Mouse (Mus musculus) embryo, embryonic 11.5 days (tissue): ENCODE results near the gene Fuca1.
A peak's percentile ranks its signal among the peaks of the same experiment; 100 is the strongest.
"Not testable (repeated sequence)": the region's sequence is repeated elsewhere in the genome, so short reads cannot be mapped to it uniquely, and the experiment has no call there.

Experiments used
- DNase-seq: peaks from one replicate; pipeline ENCODE4 v3.0.0-alpha.2; 2012; ENCODE audit warnings: low read depth, low spot score

The Fuca1 gene

DNA sequence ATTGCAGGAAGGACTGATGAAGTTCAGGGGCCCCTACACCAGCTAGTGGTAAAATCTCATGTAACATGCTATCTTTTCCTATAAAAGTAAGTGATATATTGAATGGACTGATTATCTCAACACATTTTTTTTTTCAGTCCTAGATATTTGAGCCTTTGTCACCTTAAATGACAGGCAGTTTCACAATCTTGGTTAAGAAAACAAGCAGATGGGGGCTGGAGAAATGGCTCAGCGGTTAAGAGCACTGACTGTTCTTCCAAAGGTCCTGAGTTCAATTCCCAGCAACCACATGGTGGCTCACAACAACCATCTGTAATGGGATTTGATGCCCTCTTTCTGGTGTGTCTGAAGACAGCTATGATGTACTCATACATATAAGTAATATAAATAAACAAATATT, 1.7 kb downstream of the Fuca1 start:
- DNase-seq, result no peak

DNA sequence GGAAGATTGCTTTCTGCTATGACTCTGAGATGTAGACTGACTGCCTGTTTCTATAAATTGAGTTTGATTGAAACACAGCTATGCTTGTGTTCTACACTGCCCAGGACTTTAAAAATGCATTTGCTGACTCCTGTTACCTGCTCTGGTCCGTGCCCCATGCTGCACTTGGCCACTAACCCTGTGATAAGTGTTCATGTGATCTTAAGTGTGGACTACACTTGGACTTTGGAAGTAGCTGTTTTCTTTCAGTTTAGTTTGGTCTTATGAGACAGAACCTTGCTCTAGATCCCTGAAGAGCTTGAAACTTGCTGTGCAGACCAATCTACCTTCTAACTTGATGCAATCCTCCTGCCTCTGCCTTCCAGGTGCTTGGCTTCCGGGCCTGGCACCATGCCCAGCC, 3.9 kb downstream of the Fuca1 start:
- DNase-seq, result no peak

DNA sequence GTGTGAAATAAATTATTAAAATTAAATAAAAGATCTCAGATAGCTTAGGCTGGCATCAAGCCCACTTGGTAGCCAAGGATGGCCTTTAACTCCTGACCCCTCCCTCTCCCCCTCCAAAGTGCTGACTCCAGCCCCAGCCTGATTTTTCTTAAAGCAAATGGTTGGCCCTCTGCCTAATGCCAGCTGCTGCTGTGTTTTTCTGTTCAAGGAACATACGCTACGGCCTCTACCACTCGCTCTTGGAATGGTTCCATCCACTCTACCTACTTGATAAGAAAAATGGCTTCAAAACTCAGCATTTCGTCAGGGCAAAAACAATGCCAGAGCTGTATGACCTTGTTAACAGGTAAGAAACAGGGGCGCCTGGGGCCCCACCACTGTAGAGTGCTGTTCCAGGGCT, 4.8 kb downstream of the Fuca1 start:
- no peak for DNase-seq

DNA sequence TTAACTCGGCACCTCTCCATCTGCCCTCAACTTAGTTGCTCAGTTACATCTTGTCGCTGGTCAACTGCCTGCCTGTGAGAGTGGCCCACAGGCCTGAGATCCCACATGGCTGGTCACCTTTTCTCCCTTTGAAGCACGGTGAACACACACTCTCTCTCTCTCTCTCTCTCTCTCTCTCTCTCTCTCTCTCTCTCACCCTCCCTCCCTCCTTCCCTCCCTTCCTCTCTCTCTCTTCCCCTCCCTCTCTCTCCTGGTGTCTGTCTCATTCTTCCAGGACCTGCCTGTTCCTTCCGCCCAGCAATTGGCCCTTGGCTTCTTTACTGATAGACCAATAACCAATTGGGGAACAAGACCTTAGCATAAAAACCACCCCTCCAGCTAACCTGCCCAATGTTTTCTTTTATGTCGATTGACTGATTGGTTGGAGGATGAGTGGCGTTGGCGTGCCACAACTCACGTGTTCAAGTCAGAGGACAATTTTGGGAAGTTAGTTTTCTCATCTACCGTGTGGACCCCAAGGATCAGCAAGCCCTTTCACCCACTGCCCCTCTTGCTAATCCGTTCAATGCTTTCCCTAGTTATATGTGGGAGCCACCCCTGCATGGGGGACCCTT, 5.8 kb downstream of the Fuca1 start:
- no peak for DNase-seq

- no peak for DNase-seq
These were observed 6.3 kb downstream of the Fuca1 start for GRCm38 (mm10) chr4:135926861-135927260.

DNA sequence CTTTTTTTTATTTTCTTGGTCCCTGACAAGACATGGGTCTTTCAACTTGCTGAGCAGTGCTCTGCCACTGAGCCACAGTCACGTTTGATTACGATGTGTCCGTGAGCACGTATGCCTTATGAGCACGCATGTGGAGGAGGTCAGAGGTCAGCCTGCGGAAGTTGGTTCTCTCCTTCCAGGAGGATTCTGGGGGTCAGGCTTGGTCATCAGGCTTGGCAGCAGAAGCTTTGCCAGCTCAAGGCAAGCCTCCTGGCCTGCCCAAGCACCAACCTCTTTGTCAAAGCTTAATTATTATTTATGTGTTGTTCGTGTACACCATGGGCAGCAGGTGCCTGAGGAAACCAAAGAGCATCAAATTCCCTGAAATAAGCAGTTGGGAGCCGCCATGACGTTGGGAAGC, 7.8 kb downstream of the Fuca1 start:
- no peak for DNase-seq

- no peak for DNase-seq
These were observed 8.9 kb downstream of the Fuca1 start for GRCm38 (mm10) chr4:135929405-135929804.

DNA sequence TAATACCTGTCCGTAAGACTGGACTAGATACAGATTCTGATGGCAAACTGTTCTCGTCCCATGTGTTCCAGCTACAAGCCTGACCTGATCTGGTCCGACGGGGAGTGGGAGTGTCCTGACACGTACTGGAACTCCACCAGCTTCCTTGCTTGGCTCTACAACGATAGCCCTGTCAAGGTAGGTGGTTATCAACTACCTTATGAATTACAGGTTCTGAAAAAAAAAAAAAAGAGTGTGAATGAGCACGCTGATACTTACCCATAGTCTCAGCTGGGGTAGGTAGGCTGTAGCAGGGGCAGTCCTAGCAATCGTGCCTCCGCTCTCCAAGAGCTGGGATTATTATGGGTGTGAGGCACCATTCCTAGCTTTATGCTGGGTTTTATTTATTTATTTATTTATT, 9.3 kb downstream of the Fuca1 start:
- DNase-seq, result no peak

- no peak for DNase-seq
These were observed 9.7 kb downstream of the Fuca1 start for GRCm38 (mm10) chr4:135930239-135930638.

GRCm38 (mm10) chr4:135931832-135932231, 11.3 kb downstream of the Fuca1 start:
- no peak for DNase-seq

- no peak for DNase-seq
These were observed 14.4 kb downstream of the Fuca1 start for GRCm38 (mm10) chr4:135934708-135935500.

GRCm38 (mm10) chr4:135935502-135935901, 15.0 kb downstream of the Fuca1 start:
- no peak for DNase-seq

DNA sequence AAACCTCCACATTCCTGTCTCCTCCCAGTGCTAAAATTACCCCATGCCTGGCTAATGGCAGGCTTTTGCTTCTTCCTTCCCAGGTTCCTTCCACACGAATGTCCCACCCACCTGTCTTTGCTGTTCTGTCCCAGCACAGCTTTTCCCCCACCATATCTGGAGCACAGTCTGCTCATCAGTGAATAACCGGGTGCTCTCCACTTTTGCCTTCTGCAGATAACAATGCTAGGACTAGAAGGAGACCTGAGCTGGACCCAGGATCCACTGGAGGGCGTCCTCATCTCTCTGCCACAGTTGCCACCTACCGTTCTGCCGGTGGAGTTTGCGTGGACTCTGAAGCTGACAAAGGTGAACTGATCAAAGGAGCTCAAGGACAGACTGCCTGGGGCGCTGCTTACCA, 18.3 kb downstream of the Fuca1 start:
- no peak for DNase-seq

GRCm38 (mm10) chr4:135941026-135941425, 20.5 kb downstream of the Fuca1 start:
- not testable (repeated sequence) for DNase-seq

DNA sequence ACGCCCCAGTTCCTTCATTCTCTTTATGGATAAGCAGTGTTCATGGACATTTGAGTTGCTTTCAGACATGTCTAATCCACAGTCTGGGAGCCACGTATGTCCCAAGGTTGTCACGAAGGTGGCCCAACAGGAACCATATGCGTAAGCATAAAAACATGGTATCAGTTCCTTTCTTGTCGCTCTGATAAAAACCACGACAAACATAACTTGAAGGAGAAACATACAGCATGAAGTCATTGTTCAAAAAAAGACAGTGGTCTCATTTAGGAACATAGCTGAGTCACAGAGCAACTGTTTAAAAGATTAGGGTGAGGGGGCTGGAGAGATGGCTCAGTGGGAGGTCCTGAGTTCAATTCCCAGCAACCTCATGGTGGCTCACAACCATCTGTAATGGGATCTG, 21.7 kb downstream of the Fuca1 start:
- no peak for DNase-seq

- no peak for DNase-seq
These were observed 22.9 kb downstream of the Fuca1 start for GRCm38 (mm10) chr4:135943389-135943788.

DNA sequence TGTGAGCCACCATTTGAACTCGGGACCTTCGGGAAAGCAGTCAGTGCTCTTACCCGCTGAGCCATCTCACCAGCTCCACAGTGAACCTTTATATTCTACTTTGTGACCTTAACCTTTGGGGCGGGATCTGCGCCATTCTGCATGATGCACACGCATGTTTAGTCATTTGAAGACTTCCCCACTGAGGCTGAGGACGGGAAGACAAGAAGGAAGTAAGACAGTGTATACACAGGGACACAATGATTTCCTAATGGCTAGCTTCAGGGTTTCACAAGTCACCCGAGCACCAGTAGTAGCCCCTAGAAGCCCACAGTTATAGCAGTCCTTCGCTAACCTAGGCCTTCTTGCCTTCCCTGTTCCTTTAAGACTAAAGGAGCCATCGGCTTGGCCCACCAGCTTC, 25.2 kb downstream of the Fuca1 start:
- no peak for DNase-seq

DNA sequence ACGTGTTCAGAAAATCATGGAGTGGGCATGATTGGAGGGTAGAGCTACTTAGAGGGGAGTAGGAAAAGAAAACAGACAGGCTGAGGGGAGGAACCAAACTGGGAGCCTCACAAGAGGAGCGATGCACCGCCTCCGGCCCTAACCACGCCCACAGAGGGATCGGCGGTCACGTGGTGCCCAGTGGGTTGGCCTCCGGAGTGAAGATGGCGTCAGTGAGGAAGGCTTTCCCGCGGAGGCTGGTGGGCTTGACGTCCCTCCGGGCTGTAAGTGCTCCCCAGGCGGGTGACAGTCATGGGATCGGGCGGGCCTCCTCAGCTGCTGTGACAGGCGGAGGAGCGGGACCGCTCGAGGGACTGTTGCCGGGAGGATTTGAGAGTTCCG, 25.7 kb downstream of the Fuca1 start, which contains the start of gene Hmgcl:
Gene Hmgcl, plus strand, starts transcription at position 171 of the 381 bp plus-strand sequence.
- peak; percentile 87 for DNase-seq

DNA sequence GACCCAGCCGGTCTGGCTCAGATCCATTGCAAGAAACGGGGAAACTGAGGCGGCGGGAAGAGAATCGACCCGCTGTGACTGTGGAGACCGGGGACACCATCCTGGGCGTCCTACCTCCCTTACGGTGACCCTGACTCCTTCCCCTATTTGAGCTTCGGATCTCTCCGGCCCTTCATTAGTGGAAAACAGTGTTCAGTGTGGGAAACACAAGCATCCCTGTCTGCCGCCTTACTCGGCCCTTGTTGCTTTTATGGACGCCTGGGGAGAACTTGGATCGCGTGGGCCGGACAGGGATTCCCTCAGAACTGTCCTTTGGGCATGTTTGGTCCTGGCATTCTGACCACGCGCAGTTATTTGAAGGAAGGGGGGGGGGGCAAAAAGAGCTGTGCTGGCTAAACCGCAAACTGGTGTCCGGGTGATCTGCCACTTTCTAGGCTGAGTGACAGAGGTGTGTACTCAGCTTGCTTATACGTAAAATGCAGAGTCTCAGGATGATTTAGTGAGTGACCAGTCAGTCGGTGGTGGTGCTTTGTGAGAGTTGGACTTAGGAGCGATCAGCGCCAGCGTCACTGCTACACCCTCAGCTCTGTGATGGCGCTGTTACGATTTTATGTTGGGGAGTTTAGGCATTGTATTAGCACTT, 26.2 kb downstream of the Fuca1 start:
- DNase-seq, result no peak

DNA sequence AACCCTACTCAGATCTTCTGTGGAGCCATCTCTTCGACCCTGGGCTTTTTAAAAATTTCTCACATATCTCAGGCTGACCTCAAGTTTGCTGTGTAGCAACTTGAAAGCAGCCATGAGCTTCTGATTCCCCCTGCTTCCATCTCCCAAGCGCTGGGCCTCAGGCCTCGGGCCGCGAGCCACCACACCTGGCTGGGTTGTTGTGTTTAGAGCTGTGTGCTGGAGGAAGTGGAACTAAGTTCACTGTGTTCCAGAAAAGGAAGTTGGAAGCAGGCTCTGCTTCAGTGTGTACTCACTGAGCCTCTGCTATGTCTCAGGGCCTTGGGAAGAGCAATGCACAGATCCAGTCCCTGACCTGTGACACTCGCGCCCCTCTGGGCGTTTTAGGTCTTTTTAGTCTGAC, 27.6 kb downstream of the Fuca1 start:
- DNase-seq, result no peak

GRCm38 (mm10) chr4:135949475-135949874, 28.9 kb downstream of the Fuca1 start:
- no peak for DNase-seq

GRCm38 (mm10) chr4:135949911-135950310, 29.4 kb downstream of the Fuca1 start:
- DNase-seq, result no peak

- DNase-seq, result no peak
These were observed 29.8 kb downstream of the Fuca1 start for GRCm38 (mm10) chr4:135950365-135950764.
